Mouse (Mus musculus): ENCODE measurements around the gene Fkbp11.
"Not testable (repeated sequence)": the region's sequence is repeated elsewhere in the genome, so short reads cannot be mapped to it uniquely, and the experiment has no call there.

Gene Fkbp11

DNA sequence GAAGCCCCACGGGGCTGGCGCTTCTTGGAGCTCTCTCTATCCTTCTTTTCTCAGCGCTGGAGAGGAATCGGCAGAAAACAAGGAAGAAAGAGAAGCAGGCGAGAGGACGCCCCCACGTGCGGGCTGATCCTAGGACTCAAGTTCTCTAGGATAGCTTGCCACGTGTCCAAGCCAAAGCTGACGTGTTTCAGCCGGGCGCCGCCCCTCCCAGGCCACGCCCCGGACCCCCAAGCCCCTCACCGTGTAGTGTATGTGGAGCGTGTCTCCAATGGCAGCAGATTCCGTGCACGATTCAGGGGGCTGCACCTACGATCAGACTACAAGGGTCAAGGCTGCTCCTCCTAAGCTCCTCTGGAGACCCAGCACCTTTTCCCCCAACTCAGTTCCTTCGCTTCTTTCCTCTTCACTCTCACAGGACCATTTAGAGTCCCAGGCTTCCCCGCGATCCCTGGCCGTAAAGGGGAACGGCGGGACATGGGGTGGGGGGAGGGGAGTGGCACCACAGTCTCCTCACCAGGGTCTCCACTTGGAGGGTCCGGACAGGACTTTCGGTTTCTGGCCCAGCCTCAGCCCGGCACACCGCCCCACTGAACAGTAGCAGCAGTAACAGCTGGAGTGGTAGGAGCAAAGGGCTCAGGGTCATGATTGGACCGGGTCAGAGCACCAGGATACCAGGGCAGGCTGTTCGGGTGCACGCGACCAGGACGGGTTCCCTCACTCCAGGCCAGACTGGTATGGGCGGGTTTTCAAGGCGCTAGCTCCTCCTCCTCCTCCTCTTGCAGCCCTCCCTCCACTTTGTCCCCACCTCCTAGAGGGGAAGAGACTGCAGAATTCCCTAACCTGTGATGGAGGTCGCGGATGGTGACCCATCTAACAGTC lies at the start of gene Fkbp11:
Gene Fkbp11, minus strand, starts transcription at position 756 of the 879 bp plus-strand sequence.
- peak; percentile 34 to 49 for DNase-seq

DNA sequence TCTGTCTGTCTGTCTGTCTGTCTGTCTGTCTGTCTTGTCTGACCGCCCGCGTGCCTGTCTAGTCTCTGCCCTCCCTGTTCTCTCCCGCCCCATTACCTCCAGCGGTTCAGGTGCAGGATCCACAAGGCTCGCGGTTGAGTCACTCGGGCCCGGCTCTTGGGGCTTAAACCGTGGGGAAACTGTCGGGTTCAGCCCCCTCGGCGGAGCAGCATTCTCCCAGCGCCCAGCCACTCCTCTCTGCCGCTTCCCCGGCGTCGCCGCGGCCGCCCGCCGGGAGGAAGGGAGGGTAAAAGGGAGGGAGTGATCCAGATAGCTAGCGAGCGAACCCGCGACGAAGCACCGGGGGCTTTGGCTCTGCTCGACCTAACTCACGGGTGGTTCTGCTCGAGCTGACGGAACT lies 49.8 kb upstream of the Fkbp11 start, which contains the start of gene Wnt10b:
Gene Wnt10b, minus strand, starts transcription at position 389 of the 400 bp plus-strand sequence.
- DNase-seq = no peak

DNA sequence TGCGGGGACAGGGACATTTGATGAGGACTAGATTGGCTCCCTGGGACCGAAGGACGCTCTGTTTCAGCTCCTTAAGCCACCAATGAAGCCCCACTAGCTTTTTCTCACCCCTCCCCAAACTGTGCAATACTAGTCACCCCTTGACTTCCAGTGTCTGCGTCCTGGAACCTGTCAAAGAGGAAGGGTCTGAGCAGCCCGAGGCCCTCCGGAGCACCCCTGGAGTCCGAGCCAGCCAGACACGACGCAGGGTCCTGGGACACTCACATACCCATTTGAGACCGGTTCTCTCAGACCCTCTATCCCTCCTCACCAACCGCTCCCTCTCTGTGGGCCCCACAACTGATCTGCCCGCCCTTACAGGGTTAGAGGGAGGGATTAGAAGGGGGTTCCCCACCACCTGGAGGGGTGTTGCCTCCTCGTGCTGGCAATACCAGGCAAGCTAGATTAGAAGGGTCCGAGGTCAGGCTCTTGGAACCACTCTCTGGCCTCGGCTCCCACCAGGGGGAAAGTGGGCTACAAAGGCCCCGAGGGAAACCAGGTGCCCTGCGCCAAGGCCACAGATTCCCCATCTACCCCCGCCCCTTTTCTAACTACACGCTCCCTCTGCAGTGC lies 49.1 kb upstream of the Fkbp11 start:
- DNase-seq = no peak

DNA sequence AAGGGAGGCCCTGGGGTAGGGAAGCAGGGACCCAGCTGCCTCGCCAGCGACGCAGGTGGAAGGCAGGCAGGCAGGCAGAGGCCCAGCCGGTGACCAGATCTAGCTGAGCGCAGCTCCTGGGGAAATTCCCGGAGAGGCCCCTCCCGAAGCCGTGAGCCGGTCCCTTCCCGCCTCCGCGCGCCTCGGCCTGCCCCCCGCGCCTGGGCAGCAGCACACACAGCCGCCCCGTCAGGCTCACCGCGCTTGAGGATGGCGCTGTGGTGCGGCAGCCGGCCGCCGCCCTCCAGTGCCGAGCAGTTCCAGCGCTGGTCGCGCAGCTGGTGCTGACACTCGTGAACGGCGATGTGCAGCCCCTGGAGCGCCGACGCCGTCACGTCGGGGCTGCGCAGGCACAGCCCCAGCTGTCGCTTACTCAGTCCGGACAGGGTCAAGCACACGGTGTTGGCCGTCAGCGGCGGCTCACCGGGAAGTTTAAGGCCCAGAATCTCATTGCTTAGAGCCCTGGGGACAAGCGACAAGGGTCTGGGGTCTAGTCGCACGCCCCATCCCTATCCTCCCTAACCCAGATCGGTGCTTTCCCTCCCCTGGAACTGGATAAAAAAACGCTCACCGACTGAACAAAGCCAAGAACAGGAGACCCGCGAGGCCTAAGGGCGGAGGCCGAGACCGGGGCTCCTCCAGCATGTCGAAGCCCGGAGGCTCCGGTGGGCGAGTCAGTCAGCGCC lies 48.4 kb upstream of the Fkbp11 start:
- DNase-seq = peak in 1 of 2 experiments; percentile 46

DNA sequence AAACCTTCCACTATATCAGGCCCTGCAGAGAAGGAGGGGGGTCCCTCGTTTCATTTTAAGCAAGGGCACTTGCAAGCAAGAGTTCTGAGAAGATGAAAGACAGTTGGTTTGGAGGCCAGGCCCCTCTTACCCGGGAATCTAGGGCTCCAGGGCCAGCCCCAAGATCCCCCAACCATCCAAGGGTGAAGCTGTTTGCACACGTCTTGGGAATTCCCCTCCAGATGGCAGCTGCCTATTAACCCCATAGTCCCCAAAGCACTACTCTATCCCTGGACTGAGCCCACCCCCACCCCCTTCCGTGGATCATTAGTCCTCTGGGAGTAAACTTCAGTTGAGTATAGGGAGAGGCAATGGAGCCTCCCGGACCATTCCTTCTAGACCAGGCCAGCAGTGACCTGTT lies 47.5 kb upstream of the Fkbp11 start:
- DNase-seq = no peak

DNA sequence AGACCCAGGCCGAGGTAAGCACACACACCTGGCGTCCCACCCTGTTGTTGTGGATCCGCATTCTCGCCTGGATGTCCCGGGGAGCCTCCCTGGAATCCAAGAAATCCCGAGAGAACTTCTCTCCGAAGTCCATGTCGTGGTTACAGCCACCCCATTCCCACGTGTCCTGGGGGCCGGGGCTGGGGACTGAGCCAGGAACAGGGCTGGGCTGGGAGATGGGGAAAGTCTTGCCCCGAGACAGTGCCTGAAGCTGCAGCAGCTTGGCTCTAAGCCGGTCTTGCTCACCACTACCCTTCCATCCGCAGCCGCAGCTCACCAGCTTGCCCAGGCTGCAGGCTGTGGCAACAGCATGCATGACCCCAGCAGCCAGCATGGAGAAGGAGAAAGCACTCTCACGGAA lies 46.1 kb upstream of the Fkbp11 start:
- no peak for DNase-seq

DNA sequence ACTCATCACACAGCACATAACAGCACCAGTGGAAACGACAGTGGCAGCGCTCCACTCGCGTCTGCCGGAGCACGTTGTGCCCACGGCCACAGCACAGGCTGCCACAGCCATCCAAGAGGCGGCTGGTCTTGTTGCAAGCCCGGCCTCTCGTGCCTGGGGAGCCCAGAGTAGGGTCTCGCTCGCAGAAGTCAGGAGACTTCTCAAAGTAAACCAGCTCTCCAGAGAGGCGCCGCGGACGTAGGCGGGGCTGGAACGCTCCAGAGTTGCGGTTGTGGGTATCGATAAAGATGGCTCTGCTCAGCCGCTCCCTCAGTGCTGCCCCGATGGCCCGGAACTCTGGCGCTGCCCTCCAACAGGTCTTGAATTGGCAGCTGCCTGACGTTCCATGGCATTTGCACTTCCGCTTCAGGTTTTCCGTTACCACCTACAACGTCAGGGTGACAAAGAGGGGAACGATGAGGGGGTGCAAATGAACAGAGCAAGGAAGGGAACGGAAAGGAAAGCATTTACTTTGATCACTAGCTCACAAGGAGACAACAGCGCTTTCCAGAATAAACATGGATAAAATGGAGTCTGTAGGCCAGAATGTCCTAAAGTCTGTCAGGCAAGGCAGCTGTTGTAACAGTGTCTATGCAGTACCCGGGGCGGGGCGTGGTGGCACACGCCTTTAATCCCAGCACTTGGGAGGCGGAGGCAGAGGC lies 44.7 kb upstream of the Fkbp11 start:
- DNase-seq = peak in 1 of 2 experiments; percentile 48

DNA sequence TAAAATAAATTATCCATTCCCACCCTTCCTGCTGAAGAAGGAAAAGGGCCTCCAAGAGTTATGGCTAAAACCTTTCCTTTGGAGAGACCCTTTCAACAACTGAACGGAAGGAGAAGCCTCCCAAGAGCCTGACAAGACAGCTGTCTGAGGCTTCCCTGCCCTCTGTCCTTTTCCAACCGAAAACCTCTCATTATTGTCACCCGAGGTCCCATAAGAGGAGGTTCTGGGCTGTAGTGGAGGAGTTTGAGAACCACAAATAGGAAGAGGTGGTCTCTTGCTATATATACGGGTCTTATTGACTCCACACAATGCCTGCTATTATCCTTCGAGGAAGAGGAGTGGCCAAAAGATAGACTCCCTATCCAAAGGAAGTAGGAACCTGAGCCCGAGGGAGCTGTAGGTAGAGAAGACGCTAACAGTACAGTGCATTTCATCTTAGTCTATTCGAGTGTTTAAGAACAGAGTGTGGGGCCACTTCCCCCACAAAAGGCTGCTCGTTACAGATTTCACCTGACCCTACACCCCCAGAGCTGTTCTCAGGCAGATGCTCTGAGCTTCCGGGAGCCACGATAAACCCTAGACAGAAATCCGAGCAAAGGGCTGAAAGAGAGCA lies 43.9 kb upstream of the Fkbp11 start:
- no peak for DNase-seq

DNA sequence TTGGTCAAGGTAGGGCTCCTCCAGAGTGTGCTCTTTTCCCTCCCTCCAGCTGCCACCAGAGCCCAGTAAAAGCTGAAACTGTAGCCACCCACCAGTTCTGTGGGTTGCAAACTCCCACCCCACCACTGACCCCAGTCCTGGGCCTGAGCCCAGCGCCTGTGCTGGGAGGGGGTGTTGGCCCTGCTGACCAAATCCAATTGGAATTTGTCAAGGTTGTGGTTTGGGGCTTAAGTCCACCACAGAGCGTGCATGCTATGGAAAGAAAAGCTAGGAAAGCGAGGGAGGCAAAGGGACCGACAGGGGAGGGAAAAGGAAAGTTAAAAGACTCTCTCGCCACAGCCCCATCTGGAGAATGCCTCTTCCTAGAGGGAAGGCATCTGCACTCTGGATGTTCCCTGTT lies 40.3 kb upstream of the Fkbp11 start:
- no peak for DNase-seq

DNA sequence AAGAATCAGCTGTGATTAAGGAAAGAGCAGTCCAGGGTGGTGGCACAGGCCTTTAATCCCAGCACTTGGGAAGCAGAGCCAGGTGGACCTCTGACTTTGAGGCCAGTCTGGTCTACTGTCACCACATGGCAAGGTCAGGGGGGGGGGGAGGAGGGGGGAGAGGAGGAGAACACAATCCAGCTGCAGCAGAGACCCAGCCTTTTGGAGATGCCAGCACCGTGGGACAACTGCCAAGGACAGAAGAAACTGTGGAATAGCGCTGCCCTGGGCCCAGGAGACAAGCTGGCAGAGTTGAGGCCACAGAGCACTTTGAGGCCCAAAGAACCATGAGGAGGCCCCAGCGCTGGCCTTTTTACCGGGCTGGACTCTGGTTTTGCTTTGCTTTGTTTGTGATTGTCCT lies 37.9 kb upstream of the Fkbp11 start:
- no peak for DNase-seq

DNA sequence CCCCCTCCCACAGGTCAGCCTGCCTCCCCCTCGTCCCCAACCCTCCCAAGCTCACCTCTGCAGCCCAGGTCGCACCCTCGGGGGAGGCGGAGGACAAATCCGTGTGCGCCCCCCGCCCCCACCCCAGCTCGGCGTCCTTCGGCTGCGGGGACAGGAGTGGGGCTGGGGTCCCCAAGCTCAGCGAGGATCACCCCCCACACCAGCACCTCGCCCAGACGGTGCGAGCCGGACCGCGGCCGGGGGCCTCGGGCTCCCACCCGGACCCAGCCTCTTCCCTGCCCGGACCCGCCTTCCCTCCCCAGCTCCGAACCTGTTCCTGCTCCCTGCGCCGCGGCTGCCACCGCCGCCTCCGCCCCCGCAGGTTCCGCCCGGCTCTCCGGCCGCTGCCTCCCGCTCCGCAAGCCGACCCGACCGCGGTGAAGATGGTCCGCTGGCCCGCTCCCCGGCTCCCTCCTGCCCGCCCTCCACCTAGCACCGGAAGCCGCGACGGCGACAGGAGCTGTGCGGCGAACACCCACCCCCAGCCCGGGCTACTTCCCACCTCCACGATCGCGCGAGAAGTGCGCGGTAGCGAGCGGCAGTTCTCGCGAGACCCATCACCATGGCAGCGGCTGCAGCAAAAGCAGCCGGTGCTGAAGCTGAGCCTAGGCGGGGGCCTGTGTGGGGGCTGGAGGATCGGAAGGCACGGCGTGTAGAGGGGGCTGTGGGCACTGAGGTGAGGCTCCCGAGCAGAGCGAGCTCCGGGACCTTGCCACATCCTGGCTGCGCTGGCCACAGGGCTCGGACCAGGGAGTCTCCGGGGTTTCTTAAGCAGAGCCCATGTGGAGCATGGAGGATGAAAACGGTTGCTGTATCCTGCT lies 34.9 kb upstream of the Fkbp11 start, which contains the start of gene Arf3:
Gene Arf3, minus strand, starts transcription at position 545 of the 860 bp plus-strand sequence.
- DNase-seq = peak; percentile 96 to 97

DNA sequence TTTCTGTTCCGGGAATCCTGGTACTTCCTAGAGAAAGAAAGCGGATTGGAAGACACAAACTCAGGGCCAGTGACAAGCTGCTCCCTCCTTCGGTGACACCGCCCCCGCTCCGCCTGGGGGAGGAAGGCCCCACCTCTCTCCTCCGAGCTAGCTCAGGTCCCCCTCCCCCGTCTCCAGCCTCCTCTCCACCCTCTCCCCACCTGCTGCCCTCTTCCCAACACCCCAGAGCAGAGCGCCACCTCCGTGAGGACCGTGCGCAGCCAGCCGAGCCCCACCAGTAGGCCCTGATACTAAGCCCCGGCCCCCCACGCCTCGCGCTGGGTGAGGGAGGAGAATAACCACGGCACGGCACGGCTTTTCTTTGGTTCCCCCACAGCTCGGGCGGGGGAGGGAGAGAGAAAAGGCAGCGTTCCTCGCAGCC lies 34.2 kb upstream of the Fkbp11 start:
- peak; percentile 50 to 60 for DNase-seq

DNA sequence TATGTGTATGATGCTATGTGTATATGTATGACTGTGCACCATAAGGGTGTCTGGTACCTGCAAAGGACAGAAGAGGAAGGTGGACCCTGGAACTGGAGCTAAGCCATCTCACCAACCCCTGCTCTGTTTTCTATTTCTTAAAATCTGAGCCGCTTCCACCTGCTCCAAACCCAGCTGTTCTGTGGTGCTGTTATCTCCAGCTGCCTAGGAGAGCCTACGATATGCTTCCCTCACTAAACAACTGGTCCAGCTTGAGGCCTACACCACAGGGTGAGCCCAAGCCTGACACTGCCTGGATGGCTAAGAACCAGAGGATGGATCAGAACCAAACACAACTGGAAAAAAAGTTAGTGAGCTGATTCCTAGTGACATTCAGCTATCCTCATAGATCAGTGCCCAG lies 26.1 kb upstream of the Fkbp11 start:
- no peak for DNase-seq

DNA sequence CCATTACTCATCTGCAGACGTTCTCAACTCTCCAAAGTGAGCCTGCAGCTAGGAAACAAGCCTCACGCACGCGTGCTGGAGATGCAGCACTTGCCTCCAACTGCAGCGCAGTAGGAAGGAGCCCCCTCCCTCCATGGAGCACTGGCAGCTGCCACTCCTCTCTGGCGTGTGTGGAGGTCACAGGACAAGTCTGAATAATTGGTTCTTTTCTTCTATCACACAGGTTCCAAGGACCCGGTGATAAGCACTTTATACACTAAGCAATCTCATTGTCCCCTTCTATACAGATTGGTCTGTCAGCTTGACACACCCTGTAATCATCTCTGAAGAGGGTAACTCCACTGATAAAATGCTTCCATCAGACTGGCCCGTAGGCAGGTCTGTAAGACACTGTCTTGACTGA lies 25.0 kb upstream of the Fkbp11 start:
- DNase-seq = no peak

DNA sequence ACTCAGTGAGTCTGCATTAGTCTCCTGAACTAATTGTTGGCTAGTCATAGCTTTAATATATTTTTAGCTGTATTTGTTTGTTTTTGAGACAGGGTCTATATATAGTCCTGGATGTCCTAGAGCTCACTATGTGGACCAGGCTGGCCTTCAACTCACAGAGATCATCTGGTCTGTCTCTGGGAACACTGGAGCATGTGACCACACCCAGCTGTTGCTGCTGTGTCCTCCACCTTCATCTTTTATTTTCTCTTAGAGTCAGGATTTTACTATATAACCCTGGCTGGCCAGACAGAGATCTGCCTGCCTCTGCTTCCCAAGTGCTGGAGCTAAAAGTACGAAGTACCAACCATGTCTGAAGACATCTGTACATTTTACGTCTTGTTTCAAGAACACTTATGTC lies 21.1 kb upstream of the Fkbp11 start:
- no peak for DNase-seq

DNA sequence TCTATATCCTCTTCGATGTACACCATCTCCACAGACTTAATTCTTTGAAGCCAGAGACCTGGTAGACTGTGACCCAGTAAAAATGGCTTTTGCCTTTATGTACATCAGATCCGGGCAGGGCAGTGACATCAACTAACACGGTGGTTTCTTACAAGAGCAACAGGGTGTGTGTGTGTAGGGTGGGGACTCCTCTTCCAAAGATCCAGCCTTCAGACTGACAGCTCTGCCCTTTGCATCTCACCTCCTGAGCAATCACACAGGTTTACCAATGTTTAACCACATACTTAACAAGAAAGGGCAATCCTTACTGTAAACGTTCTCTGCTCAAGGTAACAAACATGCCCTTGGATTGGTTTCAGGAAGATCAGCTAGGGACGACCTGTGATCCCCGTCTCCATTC lies 19.3 kb upstream of the Fkbp11 start:
- no peak for DNase-seq

DNA sequence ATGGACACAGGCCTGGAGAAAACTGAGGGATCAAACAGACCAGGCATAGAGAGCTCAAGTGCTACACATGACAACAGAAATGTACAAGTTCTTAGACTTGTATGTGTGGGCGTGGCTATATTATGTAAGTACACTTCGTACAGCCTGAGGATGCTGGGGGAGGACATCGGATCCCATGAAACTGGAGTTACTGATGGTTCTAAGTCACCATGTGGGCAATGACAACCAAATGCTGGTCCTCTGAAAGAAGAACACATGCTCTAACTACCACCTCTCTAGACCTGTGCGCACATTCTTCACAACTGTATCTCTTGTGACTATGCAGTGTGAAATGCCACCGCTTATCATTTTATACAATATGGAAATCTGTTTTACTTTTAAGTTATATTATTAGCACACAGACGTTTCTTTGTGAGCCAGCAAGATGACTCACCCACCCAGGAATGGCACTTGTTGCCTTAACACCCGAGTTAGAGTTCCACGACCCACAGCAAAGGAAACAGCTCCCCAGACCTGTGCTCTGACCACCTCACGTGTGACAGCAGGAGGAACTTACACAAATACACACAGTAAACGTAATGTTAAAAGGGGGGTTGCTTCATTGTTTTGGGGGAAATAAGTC lies 18.5 kb upstream of the Fkbp11 start:
- DNase-seq = no peak

DNA sequence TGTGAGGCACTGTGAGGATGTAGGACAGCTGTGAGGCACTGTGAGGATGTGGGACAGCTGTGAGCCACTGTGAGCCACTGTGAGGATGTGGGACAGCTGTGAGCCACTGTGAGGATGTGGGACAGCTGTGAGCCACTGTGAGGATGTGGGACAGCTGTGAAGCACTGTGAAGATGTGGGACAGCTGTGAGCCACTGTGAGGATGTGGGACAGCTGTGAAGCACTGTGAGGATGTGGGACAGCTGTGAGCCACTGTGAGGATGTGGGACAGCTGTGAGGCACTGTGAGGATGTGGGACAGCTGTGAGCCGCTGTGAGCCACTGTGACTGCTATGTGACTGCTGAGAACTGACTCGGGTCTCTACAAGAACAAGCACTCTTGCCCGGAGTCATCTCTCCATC lies 15.9 kb upstream of the Fkbp11 start:
- DNase-seq = not testable (repeated sequence)

DNA sequence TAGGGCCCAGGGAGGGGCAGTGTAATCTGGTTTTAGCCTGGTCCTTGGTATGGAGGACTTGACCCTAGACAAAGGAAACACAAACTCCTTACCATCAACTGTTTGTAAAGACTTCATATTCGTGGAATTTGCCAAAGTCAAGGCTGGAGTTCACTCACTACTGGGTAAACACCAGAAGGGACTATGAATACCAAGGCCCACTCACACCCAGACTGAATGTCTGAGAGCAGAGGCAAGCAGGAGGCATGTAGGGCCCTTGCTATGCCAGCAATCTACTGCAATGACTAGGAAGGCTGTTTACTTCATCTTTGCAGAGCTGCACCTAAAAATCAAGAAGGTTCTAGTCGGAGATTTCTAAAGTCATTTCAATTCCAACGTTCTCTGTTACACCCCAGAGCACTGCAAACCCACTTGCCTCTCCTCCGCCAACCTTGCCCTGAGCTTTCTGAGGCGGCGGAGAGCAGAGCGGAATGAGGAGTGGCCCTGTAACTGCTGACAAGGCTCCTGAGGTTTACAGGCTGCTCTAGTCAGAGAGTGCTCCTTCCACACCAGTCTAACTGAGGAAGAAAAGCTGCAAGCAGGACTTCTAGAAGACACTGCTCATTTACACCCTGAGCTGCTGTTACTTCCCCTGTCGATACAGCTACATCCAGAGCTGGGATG lies 14.9 kb upstream of the Fkbp11 start:
- DNase-seq = no peak

DNA sequence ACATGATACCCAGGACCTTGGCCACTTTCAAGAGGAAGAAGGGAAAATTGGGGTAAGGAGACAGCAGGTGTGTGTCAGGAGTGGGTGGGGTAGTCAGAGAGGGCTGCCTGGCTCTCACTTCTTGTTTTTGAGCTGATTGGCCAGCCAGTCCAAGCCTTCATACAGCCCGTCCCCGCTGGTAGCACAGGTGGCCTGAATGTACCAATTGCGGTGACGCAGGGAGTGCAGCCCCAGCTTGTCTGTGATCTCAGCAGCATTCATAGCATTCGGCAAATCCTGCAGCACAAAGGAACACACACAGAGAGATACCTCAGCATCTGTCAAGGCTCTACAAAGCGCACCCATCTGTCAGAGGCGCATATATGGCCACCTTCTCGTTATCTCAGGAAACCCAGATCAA lies 12.2 kb upstream of the Fkbp11 start:
- DNase-seq = no peak
